Mouse (Mus musculus) WW6 (cell line): Measurements from ENCODE around the gene Ngp.
"Not testable (repeated sequence)": the region's sequence is repeated elsewhere in the genome, so short reads cannot be mapped to it uniquely, and the experiment has no call there.

Experiments used
- DNase-seq: peaks from one replicate; pipeline ENCODE4 v3.0.0-alpha.2; 2013; ENCODE audit warnings: low read depth, low spot score

The Ngp gene

DNA sequence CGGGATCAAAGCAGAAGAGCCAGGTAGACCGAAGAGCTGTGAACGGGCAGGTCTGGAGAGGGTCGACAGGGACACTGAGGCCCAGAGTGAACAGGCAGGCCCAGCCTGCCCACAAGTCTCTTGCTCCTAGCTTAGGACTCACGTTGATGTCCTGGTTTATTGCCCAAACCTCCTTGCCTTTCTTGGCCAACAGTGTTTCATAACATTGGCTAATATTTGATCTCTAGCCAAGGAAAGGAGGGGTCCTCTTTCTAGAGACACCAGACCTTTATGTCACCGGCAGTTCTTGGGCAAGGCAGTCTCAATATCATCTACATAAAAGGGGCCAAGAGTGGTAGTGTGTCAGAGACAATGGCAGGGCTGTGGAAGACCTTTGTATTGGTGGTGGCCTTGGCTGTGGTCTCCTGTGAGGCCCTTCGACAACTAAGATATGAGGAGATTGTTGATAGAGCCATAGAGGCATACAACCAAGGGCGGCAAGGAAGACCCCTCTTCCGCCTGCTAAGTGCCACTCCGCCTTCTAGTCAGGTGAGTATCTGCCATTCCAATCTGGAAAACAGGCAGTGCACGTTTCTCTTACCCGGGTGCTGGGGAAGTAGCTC lies at the start of gene Ngp:
Ngp (plus strand) TSS at position 237 of the 602 bp plus-strand sequence.
- no peak for DNase-seq

- DNase-seq: no peak
These were observed 49.7 kb upstream of the Ngp start for GRCm38 (mm10) chr9:110369860-110370259.

- no peak for DNase-seq
These were observed 45.7 kb upstream of the Ngp start for GRCm38 (mm10) chr9:110373871-110374270.

GRCm38 (mm10) chr9:110375668-110376067 lies 43.9 kb upstream of the Ngp start:
- DNase-seq: no peak

DNA sequence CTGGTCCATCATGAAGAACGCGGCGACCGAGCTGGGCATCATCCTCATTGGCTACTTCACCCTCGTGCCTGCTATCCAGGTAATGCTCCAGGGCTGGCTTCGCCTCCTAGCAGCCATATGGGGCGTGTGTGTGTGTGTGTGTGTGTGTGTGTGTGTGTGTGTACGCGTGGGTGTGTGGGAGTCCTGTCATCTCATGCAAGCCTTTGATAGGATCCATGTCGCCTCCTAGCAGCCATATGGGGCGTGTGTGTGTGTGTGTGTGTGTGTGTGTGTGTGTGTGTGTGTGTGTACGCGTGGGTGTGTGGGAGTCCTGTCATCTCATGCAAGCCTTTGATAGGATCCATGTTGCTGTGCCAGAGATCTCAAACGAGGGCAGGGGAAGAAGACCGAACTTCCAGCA lies 41.9 kb upstream of the Ngp start:
- not testable (repeated sequence) for DNase-seq

DNA sequence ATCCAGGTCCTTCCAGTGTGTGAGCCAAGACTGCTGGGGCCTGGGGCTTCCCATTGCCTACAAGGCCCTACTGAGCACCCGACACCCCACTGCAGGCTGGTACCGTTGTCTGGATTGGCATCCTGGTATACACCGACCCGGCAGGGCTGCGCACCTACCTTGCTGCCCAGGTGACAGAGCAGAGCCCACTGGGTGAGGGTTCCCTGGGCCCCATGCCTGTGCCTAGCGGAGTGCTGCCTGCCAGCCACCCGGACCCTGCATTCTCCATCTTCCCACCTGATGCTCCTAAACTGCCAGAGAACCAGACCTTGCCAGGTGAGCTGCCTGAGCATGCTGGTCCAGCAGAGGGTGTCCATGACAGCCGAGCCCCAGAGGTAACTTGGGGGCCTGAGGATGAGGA lies 40.2 kb upstream of the Ngp start:
- DNase-seq: no peak

DNA sequence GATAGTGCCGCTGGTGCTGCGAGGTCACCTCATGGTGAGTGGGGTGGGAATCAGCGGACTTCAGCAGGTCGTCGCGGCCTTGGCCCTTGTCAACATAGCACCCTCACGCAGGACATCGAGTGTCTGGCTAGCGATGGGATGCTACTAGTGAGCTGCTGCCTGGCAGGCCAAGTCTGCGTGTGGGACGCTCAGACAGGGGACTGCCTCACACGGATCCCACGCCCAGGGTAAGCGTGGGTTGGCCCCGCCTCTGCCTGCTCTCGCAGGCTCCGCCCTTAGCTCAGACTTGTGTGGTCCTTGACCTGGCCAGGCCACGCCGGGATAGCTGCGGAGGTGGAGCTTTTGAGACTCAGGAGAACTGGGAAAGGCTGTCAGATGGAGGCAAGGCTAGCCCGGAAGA lies 38.9 kb upstream of the Ngp start:
- DNase-seq: peak; percentile 24

- DNase-seq: no peak
These were observed 38.3 kb upstream of the Ngp start for GRCm38 (mm10) chr9:110381292-110381691.

GRCm38 (mm10) chr9:110384369-110384929 lies 35.1 kb upstream of the Ngp start:
- DNase-seq: no peak

DNA sequence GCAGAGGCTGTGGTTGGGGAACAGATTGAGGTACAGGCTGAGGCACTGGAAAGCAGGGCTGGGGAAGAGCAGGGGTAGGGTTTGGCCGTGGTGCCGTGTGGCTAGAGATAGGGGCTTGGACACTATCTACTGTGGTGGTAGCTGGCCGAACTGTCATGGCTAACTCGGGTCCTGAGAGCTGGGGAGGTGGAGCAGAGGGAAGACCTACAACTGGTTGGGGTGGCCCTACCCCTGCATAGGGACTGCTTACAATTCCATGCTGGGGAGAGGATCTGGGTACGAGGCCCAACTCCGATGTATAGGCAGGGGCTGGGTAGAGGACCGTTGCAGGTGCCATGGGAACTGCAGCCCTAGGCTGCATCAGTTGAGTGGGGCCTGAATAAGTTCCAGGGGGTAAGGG lies 31.5 kb upstream of the Ngp start:
- DNase-seq: no peak

DNA sequence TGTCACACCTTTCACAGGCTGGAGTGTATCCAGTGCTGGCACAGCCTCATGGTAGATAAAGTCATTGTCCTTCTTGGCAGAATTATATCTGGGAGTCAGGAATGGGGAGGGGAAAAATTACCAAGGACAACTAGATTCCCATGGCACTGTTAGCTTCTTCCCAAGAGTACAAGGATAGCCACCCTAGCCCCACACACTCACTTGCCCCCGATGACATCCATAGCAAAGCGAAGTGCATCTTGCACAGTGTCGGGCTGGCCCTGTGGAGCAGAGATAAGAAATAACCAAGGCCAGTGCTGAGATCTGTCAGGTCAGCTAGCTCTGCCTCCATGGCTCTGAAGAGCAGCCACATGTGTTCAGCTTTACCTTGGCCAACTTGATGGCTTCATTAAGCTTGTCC lies 28.7 kb upstream of the Ngp start:
- no peak for DNase-seq

DNA sequence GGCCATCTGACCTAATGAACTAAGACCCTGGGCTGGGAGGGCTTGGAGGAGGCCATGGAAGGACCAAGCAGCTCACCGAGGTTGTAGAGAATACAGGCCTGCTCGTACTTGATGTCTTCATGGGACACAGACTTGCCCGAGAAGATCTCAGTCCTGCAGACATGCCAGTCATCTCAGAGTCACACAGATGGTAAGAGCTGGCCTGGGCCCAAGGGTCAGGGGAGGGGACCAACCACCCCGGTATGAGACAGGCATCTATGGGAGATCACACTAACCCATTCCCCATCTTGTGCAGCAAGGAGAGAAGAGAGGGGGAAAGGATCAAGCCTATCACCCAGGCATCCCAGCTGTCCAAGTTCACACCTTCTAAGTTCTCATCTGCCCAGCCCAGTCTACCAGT lies 26.3 kb upstream of the Ngp start:
- no peak for DNase-seq

DNA sequence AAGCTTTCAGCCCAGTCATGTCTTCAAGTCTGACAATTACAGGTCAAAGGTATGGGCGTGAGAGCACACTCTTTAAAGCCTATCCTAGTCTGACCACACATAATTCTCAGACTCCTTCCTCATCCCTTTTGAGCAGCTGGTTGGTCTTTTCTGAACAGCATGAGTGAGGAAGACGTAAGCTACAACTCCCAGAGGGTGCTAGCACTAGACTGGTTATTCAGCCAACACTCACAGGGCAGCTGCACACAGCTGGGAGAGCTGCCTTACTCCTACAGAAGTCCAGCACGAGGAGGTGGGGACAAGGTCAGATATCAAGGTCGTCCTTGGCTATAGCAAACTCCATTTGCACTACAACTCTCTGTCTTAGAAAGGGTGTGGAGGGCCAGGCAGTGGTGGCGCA lies 18.9 kb upstream of the Ngp start:
- no peak for DNase-seq

- no peak for DNase-seq
These were observed 16.8 kb upstream of the Ngp start for GRCm38 (mm10) chr9:110402731-110403130.

DNA sequence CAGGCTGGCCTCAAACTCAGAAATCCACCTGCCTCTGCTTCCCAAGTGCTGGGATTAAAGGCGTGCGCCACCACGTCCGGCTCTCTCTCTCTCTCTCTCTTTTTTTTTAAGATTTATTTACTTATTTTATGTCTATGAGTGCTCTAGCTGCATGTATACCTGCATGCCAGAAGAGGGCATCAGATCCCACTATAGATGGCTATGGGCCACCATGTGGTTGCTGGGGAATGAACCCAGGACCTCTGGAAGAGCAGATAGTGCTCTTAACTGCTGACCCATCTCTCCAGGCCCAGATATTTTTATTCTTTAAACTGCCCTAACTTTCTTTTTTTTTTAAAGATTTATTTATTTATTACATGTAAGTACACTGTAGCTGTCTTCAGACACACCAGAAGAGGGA lies 16.3 kb upstream of the Ngp start:
- DNase-seq: not testable (repeated sequence)

- DNase-seq: no peak
These were observed 12.0 kb upstream of the Ngp start for GRCm38 (mm10) chr9:110407311-110408098.

DNA sequence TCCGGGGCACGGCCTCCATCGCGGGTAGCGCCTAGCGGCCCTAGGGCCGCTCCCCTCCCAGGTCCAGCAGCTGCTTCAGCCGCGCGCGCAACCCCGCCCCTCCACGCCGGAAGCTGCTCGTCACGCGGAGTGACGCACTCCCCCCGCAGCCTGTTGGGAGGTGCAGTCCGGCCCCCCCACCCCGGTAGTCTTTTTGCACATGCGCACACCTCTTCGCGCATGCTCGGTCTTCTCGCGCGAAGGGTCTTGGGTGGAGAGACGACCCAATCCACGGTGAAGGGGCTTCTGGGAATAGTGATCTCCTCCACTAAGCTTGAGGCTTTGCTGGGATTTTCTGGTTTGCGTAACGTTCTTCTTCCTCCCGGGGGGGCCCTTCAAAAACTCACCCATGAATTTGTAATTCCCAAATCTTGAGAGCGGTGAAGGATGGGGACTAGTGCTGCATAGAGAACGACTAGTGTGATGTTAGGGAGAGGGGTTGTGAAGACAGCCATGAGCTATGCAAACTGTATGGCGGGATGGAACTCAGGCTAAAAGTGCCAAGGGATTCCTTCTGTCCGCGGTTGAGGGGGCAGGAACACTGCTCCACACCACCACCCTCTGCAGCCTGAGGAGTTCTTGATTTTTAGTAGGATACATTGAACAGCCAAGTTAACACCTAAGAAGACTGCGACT lies 11.3 kb upstream of the Ngp start, which contains the start of gene Ptpn23:
Ptpn23 (minus strand) TSS at position 115 of the 675 bp plus-strand sequence.
- DNase-seq: peak; percentile 90

- peak; percentile 61 for DNase-seq
These were observed 8.3 kb upstream of the Ngp start for GRCm38 (mm10) chr9:110410908-110411887.

DNA sequence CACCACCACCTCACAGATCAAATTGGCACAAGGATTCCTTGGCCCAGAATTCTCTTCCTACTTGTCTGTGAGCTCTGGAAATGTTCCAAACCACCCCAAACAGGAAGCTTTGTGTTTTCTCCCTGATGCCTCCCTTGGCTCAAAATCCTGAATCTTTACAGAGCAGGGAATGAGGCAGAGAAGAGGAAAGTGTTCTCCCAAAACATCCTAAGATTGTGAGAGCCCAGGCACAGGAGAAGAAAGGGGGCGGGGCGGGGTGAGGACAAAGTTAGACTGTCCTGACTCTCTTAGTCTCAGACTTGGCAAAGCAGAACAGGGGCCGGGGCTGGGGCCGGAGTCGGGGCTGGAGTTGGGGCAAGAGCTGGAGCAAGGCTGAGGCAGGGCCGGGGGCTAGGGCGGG lies 6.6 kb upstream of the Ngp start:
- no peak for DNase-seq

DNA sequence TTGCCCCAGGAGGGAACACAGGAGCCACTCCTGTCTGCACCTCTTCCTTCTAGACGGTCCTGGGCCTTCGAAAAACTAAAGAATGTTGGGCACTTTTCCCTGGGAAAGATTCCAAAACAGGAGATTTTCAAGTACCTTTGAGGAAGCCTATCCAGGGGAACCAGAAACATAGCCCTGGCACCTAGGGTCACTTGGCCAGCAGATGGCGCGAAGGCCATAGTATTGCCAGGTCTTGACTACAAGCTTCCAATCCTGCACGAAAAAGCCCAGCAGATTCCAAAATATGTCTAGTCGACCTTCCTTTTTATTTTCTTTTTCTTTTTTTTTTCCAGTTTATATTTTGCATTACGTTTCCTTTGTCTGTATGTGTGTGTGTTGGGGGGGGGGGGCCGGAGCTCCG lies 5.8 kb upstream of the Ngp start:
- no peak for DNase-seq

DNA sequence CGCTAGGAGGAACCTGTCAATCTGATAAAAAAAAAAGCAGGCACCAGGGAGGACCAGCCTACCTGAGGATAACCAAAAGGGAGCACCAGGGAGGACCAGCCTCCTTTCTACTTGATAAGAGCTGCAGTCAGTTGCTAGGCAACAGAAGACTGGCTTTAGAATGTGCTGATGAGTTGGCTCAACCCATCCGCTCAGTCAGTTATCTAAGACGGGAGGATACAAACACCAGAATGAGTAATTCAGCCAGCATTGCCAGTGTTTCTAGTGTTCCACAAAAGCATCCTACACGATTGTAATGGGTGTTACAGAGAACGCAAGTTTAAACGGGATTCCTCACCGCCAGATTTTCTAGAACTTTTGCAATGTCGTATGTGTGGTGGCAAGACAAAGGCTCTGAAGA lies 11.7 kb downstream of the Ngp start:
- DNase-seq: no peak
